Mouse (Mus musculus) CH12F3 (cell line): ENCODE data around the gene Hecw2.

Source experiments
- in situ Hi-C: fragments of 300-500 bp; cut with MboI; formaldehyde crosslinking; loops from 2 replicates; pipeline ENCODE4 v1.14.3; 2020; ENCODE audit warnings: low sequenced_read_pairs

Hecw2 gene

DNA sequence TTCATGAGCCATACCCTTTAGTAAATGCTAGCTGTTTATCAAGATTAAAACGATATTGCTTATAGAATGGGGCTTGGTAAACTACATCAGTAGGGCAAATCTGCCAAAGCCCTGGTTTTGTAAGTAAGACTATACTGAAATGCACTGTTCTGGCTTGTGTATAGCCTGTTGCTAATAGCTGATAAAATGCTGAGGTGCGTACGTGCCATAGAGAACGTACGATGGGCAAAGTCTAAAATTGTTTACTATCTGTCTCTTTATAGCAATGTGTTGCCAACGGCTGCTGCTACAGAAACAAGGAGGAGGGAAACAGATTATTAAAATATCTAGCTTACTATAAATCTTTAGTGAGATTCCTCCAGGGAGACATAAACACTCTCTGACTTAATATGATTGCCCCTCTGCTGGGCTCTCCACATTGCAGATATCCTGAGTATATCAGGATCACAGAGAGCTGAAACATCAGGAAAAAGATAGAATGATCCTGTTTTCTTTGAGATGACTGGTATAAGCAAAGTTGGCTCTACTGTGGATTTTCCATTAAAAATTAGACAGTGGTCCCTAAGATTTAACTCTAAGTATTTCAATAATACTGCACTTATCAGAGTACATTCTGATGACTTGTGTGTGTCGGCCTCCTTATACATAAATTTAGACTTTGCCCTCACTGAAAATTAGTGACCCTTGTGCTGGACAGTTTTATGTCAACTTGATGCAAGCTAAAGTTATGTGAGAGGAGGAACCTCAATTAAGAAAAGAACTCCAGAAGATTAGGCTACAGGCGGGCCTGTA, 350.6 kb downstream of the Hecw2 start:
- in situ Hi-C loops: no loop called here

DNA sequence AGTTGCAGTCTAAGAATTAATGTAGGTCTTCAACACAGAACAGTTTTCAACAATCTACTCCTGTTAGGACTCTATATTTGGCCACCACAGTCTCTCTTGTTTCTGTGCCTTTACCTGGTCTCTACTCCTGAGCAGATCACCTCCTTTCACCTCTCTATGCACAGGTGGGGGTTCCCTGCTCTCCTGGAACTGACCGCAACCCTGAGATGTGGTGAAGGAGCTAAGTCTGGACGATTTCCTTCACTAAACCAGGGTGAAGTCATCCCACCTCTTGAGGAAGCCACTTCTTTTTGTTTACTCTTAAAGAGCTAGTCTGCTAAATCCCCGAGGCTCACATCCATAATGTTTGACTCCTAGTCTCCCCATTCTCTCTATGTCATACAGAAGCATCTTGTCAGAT, 351.9 kb downstream of the Hecw2 start:
- in situ Hi-C loops: no loop called here

DNA sequence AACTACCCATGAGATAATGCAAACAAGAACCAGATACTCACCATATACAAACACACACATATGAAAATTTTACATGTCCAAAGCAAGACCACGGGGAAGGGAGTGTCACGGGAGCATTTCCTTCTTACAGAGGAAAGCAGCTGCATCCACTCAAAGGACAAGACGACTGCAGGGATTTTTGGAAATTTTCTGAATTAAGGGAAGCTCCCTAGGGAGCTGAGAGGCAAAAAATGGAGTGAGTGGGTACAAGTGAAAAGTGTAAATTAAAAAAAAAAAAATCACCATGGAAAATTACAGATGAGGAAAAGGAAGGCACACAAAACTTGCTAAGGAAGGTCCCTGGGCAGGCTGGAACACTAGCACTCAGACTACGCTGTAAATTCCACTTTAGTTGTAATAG, 353.9 kb downstream of the Hecw2 start:
- in situ Hi-C loops: no loop called here

GRCm38 (mm10) chr1:53839392-53839791, 355.6 kb downstream of the Hecw2 start:
- in situ Hi-C loops: no loop called here

- in situ Hi-C loops: no loop called here
Measured at GRCm38 (mm10) chr1:53838182-53838859, 356.6 kb downstream of the Hecw2 start.

DNA sequence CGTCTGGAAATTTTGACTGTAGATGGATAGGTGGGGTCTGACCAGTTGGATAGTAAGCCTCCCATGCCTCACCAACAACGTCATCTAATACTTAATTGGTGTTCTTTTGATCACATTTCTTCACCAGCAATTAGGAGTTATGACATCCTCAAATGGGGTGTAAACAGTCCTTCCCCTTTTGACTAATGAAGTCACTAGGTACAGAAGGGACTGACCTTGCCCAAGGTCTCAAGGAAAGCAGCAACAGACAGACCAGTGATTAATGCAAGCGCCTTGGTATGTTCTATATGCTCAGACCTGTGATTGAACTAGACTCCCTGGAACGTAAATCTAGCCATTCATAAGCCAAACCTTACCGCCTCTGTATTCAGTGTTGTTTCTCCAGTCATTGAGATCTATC, 364.7 kb downstream of the Hecw2 start:
- in situ Hi-C loops: no loop called here

DNA sequence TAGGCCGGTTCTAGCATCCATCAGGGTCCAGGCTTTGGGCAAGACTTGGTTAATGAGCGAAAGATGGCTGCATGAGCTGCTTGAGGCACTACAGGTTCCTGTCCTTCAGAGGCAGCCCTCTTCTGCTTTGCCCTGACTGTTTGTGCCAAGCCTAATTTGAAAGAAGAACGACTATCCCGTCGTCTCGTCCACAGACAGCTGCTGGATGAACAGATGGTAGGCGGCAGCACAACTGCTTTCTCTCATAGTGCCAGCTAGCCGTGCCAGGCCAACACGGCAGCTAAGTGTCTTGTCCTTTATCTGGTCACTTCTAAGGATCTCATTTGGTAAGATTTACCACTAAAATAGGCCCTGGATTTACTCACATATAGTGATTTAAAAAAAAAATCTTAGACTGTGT, 365.9 kb downstream of the Hecw2 start:
- in situ Hi-C loops: no loop called here

- in situ Hi-C loops: no loop called here
Measured at GRCm38 (mm10) chr1:53824446-53825337, 370.3 kb downstream of the Hecw2 start.

DNA sequence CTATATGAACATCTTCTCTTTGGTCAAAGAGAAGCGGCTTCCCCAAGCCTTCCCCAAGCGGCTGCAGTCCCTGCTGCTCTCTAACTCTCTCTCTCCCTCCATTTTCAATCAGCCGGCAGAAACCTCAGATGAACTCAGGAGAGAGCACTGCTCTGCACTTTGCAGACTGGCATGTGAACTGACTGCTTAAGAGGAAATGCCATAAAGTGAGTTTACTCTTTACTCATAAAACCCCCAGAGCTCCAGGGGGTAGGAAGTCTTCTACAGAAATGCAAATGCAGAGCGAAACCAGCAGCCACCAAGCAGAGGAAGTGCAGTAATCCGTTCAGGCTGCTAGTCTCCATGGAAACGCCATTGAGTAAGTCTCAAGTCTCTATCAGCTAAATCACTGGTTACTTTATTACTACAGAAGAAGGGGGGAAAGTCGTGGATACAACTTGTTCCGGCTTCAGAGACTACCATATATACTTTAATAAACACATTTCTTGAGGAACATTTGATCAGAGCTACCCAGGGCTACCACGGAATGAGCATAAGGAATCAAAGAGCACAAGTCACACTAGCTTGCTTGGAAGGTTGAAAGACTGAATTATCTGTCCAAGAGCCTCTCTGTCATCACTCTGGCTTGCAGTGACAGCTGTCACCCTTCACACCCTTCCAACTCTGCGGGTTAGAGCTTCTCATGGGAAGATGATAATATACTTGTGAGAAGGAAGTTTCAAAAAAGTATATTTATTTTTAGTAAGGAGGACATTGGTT, 371.1 kb downstream of the Hecw2 start:
- in situ Hi-C loops: no loop called here

DNA sequence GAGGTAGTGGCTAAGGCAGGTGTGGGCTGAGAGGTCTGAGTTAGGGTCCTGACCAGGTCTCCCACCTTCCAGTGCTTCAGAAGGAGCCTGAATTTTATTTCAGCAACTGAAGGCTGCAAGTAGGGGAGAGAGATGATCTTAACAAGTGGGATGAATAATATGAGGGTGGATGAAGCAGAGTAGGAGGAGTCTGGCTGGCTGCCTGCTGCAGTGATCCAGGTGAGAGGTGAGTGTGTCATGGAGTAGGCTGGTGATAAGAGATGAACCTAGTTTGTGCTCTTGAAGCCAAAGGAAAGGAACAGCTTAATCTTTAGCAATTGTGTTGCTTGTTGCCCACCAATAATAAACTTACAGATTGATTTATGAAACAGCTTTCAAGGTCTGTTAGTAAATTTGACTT, 373.0 kb downstream of the Hecw2 start:
- in situ Hi-C loops: no loop called here

DNA sequence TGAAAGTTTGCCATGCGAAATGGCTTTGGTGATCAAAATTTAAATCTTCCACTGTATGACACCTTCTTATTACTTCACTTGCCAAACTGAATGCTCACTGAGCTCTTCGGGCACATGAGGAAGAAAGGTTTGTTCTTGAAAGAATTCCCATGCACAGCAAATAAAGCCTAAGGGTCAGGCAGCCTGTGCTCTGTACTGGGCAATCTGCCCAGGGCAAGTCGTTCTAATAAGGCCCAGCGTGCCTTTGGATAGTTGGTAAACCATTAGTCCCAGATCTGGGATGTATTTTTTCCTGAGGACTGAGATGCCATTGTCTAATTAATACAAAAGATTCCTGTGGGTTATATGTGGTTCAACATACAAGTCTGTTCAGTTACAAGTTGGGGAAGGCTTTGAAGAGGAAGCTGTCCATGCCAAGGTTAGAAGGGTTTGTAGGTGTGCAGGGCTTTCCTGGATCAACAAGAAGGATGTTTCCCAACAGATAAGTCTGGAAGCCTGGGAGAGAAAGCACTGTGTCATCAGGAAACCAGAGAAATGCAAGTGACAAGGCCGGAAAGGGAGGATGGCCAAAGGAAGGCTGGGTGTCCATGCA, 374.8 kb downstream of the Hecw2 start:
- in situ Hi-C loops: no loop called here

- in situ Hi-C loops: no loop called here
Measured at GRCm38 (mm10) chr1:53818072-53818862, 376.7 kb downstream of the Hecw2 start.

- in situ Hi-C loops: no loop called here
Measured at GRCm38 (mm10) chr1:53816353-53816752, 378.6 kb downstream of the Hecw2 start.

DNA sequence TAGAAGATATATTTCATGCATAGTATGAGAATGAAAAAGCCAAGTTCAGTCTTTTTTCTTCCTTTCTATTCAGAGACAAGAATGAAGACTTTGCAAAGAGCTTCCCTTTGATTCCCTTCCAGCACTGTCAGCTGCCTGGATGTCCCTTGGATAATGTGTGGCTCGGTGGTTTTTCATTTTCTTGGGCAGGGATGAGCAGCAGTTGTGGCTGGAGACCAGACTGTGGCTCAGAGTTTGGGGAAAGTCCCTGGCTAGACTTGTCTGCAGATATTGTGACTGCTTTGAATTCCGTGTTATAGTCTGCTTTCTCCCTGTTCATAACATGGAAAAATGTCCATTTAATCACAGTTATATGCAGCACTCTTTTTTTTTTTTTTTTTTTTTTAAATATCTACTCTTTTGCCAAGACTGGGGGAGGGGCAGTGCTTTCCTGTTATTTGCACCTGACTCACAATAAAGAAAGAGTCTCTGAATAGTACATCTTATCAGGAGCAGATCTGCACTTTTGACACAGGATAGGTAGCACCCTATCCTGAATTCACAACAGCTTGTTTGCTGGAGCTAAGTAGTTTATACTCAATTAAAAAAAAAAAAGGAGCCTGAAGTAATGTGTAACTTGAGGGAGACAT, 380.8 kb downstream of the Hecw2 start:
- in situ Hi-C loops: no loop called here

DNA sequence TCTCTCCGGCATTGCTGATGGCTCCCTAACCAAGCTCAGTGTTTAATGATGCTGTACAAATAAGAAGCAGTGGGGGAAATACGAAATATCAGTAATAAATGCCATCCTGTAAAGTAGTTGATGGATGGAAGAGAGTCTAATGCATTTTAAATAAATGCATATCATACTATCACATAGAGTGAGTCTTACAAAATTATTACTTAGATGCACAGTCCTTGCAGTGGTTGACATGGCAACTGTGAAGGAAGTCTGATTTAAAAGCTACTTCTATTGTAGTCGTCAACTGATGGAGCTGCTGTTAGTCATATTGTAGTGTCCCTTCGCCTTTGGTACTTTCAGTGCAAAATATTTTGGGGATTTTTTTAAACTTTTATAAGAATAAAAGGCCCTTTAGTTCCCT, 383.0 kb downstream of the Hecw2 start:
- in situ Hi-C loops: no loop called here

DNA sequence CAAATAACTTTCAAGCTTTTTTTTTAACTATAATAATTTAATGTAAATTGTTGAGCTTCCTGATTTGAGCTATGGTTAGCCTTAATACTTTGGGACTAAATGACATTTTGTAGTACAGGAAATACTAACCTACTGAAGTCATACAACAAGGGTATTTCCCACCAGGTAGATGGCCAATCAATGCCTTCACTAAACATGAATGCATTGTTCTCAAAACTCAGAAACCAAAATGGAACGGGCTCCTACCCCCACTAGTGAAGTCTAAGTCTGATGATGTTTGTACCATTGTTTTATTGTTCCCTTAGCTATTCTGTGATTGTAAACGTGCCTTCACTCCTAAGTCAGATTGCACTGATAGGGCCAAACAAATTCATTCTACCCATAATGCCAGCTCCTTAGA, 386.7 kb downstream of the Hecw2 start:
- in situ Hi-C loops: no loop called here

- in situ Hi-C loops: no loop called here
Measured at GRCm38 (mm10) chr1:53797811-53798210, 397.2 kb downstream of the Hecw2 start.

GRCm38 (mm10) chr1:53797074-53797473, 397.9 kb downstream of the Hecw2 start:
- in situ Hi-C loops: no loop called here

DNA sequence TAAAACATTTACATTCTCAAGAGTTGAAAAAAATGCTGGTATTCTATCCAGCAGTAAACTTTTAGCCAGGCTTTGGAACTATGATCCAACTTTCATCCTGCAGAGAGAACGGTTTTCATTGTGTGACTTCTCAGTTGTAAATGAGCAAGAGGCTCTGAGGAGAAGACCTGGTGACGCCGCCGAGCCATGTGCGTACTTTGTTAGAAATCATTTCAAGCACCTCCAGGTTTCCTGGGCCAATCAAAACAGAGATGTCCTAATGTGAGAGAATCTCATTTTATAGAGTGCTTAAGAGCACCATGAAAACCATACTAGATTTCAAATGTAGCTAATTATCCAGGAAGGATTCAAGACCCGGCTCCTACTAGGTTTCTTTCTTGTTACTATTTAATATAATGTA, 398.7 kb downstream of the Hecw2 start:
- in situ Hi-C loops: no loop called here
